Mouse (Mus musculus) 3T3-L1 (cell line): ENCODE results near the gene Atxn7l1.
A peak's percentile ranks its signal among the peaks of the same experiment; 100 is the strongest.

ENCODE experiments used
- DNase-seq: peaks from one replicate; pipeline ENCODE4 v3.0.0-alpha.2; 2015; ENCODE audit warnings: low read depth, low spot score

Atxn7l1 gene

GRCm38 (mm10) chr12:33182428-33183137, 35.1 kb downstream of the Atxn7l1 start:
- no peak for DNase-seq

DNA sequence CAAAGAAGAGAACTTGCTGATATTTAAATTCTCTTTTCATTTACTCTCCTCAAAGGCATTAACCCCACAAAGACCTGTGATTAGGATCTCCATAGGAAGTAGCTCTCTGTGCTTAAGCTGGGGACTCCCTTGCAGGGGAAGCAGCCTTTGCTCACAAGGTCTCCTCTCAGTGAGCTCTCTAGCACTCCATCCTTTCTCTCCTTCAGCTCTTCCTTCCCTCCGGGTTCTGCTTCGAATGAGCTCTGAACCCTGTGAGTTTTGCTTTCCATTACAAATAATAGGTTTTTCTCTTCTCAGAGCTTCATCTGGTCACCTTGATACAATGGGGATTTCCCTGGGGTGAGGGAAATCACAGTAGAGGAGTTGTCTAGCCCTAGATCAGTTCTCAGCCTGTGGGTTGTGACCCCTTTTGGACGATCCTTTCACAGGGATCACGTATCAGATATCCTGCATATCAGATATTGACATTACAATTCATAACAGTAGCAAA, 35.7 kb downstream of the Atxn7l1 start:
- DNase-seq = no peak

- DNase-seq = no peak
Observed at GRCm38 (mm10) chr12:33184137-33184536, 36.6 kb downstream of the Atxn7l1 start.

- no peak for DNase-seq
Observed at GRCm38 (mm10) chr12:33185046-33185445, 37.6 kb downstream of the Atxn7l1 start.

- peak; percentile 20 for DNase-seq
Observed at GRCm38 (mm10) chr12:33186331-33186730, 38.8 kb downstream of the Atxn7l1 start.

DNA sequence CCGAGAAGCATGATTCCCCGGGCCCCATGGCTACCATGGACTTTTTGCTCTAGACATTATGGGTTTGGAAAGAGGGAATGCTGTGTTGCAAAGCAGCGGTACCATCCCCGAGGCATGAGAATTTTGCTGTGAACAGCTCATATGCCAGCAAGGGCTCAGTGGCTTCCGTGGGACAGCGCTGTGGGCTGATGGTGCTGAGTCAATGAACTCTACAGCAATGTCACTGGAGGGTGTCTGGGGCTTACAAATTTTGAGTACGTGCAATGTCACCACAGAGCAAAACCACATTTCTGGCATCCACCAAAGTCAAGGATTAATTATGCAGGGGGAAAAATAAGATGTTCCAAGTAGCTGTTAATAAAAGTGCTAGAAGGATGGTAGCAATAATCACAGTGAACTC, 42.6 kb downstream of the Atxn7l1 start:
- DNase-seq = peak; percentile 47

DNA sequence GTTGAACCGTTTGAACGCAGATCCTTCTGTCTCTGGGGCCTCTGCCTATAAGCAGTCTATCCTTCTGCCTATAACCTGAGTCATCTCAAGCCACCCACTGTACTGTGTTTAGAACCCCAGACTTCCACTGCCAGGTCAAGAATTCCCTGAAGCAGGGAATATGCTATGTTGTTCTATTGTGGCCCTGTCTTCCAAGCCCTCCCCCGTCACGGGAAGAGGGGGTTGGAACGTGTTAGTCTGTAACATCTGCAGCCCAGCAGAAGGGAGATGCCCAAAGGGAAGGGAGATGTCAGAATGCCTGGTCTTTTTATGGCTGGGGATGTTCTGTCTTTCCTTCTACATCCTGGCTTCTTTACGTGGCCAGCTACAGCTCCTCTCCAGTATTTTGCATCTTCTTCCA, 43.1 kb downstream of the Atxn7l1 start:
- DNase-seq = peak; percentile 51

DNA sequence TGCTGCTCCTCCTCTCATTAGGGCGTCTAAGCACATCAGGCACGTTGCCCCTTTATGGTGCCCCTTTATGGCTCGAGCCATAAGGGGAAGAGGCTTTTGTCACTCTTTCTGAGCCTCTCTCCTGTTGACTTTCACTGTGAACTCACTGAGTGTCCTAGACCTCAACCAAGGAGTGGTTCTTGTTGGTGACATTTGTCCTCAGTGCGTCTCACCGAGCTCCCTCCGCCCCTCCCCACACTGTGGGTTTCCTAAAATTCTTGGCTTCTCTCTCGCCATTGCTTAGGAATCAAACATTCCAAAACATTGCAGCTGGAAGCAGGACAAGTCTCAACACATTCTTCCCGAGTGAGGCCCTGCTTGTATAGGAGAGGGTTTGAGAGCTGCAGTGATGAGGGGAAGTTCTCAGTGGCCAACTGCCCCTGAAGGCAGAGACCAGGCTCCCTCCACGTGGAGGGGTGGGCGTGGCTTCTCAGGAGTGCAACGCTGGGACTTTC, 46.0 kb downstream of the Atxn7l1 start:
- DNase-seq = peak; percentile 80

DNA sequence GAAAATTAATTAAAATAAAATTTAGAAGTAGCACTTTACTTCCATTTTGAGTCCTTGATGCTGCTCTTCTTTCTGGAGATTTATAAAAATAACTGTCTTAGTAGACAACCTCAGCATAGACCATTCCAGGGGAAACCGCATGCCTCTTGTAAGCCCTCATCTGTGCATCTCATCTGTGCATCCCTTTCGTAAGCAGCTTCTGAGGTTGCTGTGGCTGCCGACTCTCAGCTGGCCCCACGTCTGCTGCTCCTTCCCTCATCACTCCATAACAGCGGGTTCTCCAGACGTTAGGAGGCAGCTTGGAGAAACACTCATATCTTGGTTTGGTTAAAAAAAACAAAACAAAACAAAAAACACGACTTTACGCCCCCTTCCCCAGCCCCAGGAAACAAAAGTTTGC, 47.7 kb downstream of the Atxn7l1 start:
- DNase-seq = no peak

- DNase-seq = no peak
Observed at GRCm38 (mm10) chr12:33197287-33197686, 49.8 kb downstream of the Atxn7l1 start.

- no peak for DNase-seq
Observed at GRCm38 (mm10) chr12:33197746-33198145, 50.3 kb downstream of the Atxn7l1 start.

DNA sequence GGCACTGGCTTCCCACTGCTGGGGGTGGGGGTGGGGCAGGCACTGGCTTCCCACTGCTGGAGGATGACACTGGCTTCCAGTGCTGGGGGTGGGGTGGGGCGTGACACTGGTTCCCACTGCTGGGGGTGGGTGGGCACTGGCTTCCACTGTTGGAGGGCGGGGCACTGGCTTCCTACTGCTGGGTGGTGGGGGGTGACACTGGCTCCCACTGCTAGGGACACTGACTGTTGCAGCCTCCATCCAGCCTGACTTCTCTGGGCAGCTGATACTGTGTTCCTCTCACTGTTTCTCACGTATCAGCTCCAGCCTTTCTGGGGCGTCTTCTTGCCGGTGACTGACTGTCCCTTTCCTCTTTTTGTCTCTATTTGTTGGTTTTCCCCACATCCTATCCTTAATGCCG, 53.6 kb downstream of the Atxn7l1 start:
- no peak for DNase-seq

GRCm38 (mm10) chr12:33201491-33202210, 54.2 kb downstream of the Atxn7l1 start:
- DNase-seq = no peak

- no peak for DNase-seq
Observed at GRCm38 (mm10) chr12:33205255-33205654, 57.8 kb downstream of the Atxn7l1 start.

- DNase-seq = no peak
Observed at GRCm38 (mm10) chr12:33206300-33206699, 58.8 kb downstream of the Atxn7l1 start.

GRCm38 (mm10) chr12:33210856-33211255, 63.4 kb downstream of the Atxn7l1 start:
- DNase-seq = no peak

GRCm38 (mm10) chr12:33218215-33218859, 70.8 kb downstream of the Atxn7l1 start:
- no peak for DNase-seq

DNA sequence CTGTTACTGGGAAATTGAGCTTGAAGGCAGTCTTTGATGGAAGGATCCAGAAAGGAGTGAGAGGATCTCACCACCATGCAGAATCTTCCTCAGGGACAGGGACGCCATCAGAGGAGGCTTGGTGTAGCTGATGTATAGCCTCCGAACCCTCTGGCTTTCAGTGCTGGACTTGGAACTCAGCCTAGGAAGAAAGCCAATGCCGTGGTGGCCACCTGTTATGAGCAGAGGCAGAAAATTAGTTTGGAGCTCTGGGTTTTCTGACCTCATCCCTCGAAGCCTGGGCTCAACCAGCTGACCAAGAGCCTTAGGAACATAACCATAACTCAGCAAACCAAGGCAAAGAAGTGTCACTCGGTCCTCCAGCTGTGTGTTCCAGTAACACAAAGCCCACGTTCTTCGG, 71.9 kb downstream of the Atxn7l1 start:
- DNase-seq = no peak

DNA sequence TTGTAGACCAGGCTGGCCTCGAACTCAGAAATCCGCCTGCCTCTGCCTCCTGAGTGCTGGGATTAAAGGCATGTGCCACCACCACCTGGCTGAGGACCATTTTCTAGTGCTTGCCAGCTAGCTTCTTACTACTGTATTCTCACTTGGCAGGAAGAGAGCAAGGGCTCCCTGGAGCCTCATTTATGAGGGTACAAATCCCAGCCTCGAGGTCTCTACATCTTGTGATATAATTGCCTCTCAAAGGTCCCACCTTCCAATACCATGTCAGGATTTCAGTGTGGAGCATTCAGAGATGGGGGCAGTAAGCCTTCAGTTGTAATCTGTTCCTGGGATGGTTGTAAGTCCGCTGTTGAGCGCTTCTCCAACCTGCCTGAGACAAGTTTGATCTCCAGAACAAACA, 72.6 kb downstream of the Atxn7l1 start:
- no peak for DNase-seq

GRCm38 (mm10) chr12:33220509-33221051, 73.1 kb downstream of the Atxn7l1 start:
- DNase-seq = no peak

GRCm38 (mm10) chr12:33222187-33222586, 74.7 kb downstream of the Atxn7l1 start:
- DNase-seq = peak; percentile 81

GRCm38 (mm10) chr12:33225117-33225541, 77.6 kb downstream of the Atxn7l1 start:
- no peak for DNase-seq
